Mouse (Mus musculus) midbrain, embryonic 13.5 days (tissue): Measurements from ENCODE around the gene Noct. TPM values are rescaled to one million over a fixed set of nuclear protein-coding genes. Genes with fewer than 3 reads are reported as not detected.

Experiments
- ATAC-seq: fragments of 200-750 bp; cut with Nextera tagmentation; 2 replicates; pipeline ENCODE4 v1.8.0; 2017; ENCODE audit warnings: mild to moderate bottlenecking, moderate TSS enrichment, moderate library complexity
- H3K27ac ChIP-seq: fragments of 300-500 bp; sonication (generic); 2 replicates; pipeline ENCODE4 v1.5.1; 2015; ENCODE audit warnings: inconsistent platforms, mild to moderate bottlenecking, moderate library complexity
- H3K27me3 ChIP-seq: fragments of 300-500 bp; sonication (generic); 2 replicates; pipeline ENCODE4 v1.6.1; 2015; ENCODE audit warnings: mild to moderate bottlenecking, inconsistent platforms
- H3K36me3 ChIP-seq: fragments of 300-500 bp; sonication (generic); 2 replicates; pipeline ENCODE4 v1.6.1; 2015; ENCODE audit warnings: mild to moderate bottlenecking, inconsistent platforms
- H3K4me1 ChIP-seq: fragments of 300-500 bp; sonication (generic); replicated peaks from 2 replicates; pipeline ENCODE4 v1.6.1; 2015; ENCODE audit warnings: inconsistent platforms
- H3K4me2 ChIP-seq: fragments of 300-500 bp; sonication (generic); replicated peaks from 2 replicates; pipeline ENCODE4 v1.6.1; 2015; ENCODE audit warnings: moderate library complexity, mild to moderate bottlenecking, inconsistent platforms
- H3K4me3 ChIP-seq: fragments of 300-500 bp; sonication (generic); replicated peaks from 2 replicates; pipeline ENCODE4 v1.5.1; 2015; ENCODE audit warnings: mild to moderate bottlenecking, inconsistent platforms
- H3K9ac ChIP-seq: fragments of 300-500 bp; sonication (generic); replicated peaks from 2 replicates; pipeline ENCODE4 v1.6.1; 2015; ENCODE audit warnings: mild to moderate bottlenecking, inconsistent platforms
- H3K9me3 ChIP-seq: fragments of 300-500 bp; sonication (generic); 2 replicates; pipeline ENCODE4 v1.6.1; 2016; ENCODE audit warnings: mild to moderate bottlenecking, inconsistent platforms
- WGBS: fragments of 180-500 bp; shearing (Covaris S2); methylation state at CpG from one replicate; pipeline ENCODE4 v1.1.7; 2015; 5-methylcytosine and 5-hydroxymethylcytosine counted together
- polyA plus RNA-seq: library from polyadenylated mRNA; unstranded; fragments of >200 nt; fragmentation: Nextera tagmentation; extraction: Ambion mirVana; gene quantifications from 2 replicates; pipeline ENCODE4 v1.2.1, GENCODE M21; 2015

Noct gene
- polyA plus RNA-seq, 1 experiment from 2014 or later, result 17.8 TPM

DNA sequence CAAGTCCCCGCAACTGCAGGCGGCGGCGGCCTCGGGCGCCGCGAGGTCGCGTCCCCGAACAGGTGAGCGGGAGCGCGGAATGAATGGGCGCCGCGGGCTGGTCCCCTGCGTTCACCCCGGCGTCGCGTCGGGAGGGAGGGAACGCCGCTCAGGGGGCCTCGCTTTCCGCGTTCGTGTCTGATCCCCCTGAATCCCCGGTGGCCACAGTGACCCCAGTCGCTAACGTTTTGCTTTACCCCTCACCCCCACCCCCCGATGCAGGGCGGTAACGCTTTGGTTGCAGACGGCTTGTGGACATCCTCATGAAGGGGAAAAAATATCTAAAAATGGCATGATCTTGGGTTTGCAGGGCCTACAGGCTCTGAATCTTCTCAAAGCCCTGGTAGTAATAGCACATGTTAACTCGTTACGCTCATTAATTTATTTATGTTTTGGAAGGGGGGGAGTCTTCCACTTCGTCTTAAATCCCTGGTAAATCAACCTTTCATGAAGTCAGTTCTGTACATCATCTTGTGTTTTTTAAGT is 1.0 kb downstream of the Noct start:
- H3K4me3 ChIP-seq, result peak overlapping the region; percentile 90
- no peaks in the 10 kb centered on the region for H3K36me3 ChIP-seq
- peak overlapping the region; percentile 93 for H3K9ac ChIP-seq
- peak overlapping the region; percentile 74 for H3K4me2 ChIP-seq
- no peaks in the 10 kb centered on the region for H3K27me3 ChIP-seq
- no peaks in the 10 kb centered on the region for H3K9me3 ChIP-seq
- H3K27ac ChIP-seq, result peak overlapping the region; percentile 96
- peaks cover 30% of the 10 kb centered on the region for H3K4me1 ChIP-seq
- WGBS, result 1% methylated on average over 39 of the region's 39 CpGs
- ATAC-seq, result no peak

DNA sequence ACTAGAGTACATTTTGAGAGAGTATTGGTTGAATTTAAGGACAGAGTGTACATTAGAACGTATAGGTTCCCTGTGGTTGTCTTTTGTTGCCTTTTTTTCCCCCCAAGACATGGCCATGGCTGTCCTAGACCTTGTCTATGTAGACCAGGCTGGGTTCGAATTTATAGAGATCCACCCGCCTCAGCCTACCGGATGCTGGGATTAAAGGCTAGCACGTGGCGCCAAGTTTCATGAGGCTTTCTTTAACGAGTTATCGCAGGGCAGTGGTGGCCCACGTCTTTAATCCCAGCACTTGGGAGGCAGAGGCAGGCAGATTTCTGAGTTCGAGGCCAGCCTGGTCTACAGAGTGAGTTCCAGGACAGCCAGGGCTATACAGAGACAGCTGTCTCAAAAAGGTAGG is 1.7 kb downstream of the Noct start:
- ATAC-seq, result no peak
- Histone ChIP-seq H3K4me2 (peak overlapping the region; percentile 74), H3K4me1 (peaks cover 30% of the 10 kb centered on the region), H3K9ac (no peak overlapping the region; the same call in 1 of the 2 replicates), H3K27me3 (no peaks in the 10 kb centered on the region), H3K9me3 (no peaks in the 10 kb centered on the region), H3K36me3 (no peaks in the 10 kb centered on the region), H3K4me3 (peak overlapping the region; percentile 90), H3K27ac (no peak overlapping the region)
- 94% methylated on average over 10 of the region's 10 CpGs for WGBS

DNA sequence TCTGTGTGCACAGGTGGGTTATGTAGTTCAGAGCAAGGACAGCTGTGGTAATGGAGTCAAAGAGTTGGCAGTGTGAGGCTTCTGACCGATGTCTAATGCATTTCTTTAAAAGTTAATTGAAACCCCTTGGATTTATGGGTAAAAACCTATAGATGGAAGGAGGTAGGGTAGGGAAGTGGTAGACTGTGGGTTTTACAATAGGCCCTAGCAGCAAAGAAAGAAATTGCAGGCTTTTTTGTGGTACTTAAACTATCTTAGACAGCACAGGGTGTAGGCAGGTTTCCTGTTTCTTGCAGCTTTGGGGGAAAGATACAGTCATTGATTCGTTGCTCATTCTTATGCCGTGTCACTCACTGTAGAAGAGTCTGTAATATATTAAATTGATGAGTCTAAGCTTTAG is 2.4 kb downstream of the Noct start:
- WGBS, result 92% methylated on average over 3 of the region's 3 CpGs
- Histone ChIP-seq H3K9me3 (no peaks in the 10 kb centered on the region), H3K4me2 (peak overlapping the region; percentile 74; the same call in 1 of the 2 replicates), H3K27ac (no peak overlapping the region), H3K9ac (no peak overlapping the region), H3K4me3 (no peak overlapping the region), H3K36me3 (no peaks in the 10 kb centered on the region), H3K4me1 (peaks cover 30% of the 10 kb centered on the region), H3K27me3 (no peaks in the 10 kb centered on the region)
- ATAC-seq, result no peak

DNA sequence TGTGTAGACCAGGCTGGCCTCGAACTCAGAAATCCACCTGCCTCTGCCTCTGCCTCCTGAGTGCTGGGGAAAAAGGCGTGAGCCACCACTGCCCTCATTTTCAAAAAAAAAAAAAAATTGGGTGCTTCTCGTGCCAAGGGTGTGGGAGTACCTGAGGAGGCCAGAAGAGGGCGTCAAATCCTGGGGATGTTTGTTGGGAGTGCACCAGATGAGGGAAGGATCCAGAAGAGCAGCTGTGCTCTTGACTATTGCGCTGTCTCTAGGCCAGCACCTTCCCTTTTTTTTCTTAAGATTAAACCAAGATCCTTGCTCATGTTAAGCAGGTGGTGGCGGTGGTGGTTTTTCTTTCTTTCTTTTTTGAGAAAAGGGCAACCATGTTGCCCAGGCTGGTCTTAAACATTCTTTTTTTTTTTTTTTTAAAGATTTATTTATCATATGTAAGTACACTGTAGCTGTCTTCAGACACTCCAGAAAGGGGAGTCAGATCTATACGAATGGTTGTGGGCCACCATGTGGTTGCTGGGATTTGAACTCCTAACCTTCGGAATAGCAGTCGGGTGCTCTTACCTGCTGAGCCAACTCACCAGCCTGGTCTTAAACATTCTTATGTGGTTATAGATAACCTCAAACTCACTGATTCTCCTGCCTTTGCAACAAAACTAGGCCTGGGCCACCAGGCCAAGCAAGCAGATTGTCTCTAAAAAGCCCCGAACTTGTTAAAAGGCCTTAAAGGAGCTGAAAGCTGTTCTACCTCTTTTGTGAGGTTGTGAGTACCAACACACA is 4.0 kb downstream of the Noct start:
- H3K9me3 ChIP-seq, result no peaks in the 10 kb centered on the region
- no peak overlapping the region for H3K9ac ChIP-seq
- no peak overlapping the region for H3K4me2 ChIP-seq
- H3K27ac ChIP-seq, result no peak overlapping the region
- H3K4me3 ChIP-seq, result no peak overlapping the region
- WGBS, result 81% methylated on average over 10 of the region's 10 CpGs
- H3K27me3 ChIP-seq, result no peaks in the 10 kb centered on the region
- no peak for ATAC-seq
- no peaks in the 10 kb centered on the region for H3K36me3 ChIP-seq
- H3K4me1 ChIP-seq, result peaks cover 30% of the 10 kb centered on the region

DNA sequence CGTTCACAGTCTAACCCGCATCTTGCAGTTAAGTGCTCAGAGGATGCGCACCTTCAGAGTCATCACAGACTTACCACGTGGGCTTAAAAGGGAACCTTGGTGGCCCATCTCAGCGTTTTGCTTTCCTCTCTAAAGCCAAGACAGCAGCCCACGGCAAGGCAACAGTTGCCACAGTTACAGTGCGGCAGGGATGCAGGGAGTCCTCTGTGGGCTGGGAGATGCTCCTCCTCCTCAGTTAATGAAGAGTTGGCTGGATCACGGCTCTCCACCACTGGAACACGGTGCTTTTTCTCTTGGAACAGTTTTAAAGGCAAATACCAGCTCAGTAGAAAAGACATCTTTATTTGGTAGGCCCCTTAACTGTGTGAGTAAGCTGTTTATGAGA is 4.6 kb downstream of the Noct start:
- WGBS, result 78% methylated on average over 9 of the region's 9 CpGs
- H3K36me3 ChIP-seq, result no peaks in the 10 kb centered on the region
- no peak overlapping the region for H3K27ac ChIP-seq
- no peak for ATAC-seq
- H3K4me2 ChIP-seq, result no peak overlapping the region
- peaks cover 24% of the 10 kb centered on the region for H3K4me1 ChIP-seq
- H3K27me3 ChIP-seq, result no peaks in the 10 kb centered on the region
- no peaks in the 10 kb centered on the region for H3K9me3 ChIP-seq
- no peak overlapping the region for H3K9ac ChIP-seq
- no peak overlapping the region for H3K4me3 ChIP-seq

DNA sequence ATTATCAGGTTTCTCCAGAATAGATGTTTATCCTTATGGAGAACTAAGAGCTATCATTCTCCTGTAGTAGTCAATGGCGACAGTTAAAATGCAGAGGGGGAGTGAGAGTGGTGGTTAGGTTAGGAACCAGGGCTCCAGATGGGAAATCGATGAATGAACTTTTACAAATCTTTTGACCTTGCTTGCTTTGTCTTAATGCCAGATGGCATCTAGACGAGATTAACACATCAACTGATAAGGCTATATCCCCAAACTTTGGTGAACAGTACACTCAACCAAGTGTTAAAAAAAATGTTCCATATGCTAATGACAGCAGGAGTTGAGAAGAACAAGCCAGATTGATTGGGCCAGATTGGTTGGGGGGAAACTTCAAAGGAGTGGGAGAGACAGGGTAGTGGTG is 5.0 kb downstream of the Noct start:
- peaks cover 21% of the 10 kb centered on the region for H3K4me1 ChIP-seq
- H3K36me3 ChIP-seq, result no peaks in the 10 kb centered on the region
- ATAC-seq, result no peak
- no peak overlapping the region for H3K4me3 ChIP-seq
- no peak overlapping the region for H3K4me2 ChIP-seq
- WGBS, result 78% methylated on average over 3 of the region's 3 CpGs
- H3K9me3 ChIP-seq, result no peaks in the 10 kb centered on the region
- H3K9ac ChIP-seq, result no peak overlapping the region
- H3K27me3 ChIP-seq, result no peaks in the 10 kb centered on the region
- no peak overlapping the region for H3K27ac ChIP-seq

DNA sequence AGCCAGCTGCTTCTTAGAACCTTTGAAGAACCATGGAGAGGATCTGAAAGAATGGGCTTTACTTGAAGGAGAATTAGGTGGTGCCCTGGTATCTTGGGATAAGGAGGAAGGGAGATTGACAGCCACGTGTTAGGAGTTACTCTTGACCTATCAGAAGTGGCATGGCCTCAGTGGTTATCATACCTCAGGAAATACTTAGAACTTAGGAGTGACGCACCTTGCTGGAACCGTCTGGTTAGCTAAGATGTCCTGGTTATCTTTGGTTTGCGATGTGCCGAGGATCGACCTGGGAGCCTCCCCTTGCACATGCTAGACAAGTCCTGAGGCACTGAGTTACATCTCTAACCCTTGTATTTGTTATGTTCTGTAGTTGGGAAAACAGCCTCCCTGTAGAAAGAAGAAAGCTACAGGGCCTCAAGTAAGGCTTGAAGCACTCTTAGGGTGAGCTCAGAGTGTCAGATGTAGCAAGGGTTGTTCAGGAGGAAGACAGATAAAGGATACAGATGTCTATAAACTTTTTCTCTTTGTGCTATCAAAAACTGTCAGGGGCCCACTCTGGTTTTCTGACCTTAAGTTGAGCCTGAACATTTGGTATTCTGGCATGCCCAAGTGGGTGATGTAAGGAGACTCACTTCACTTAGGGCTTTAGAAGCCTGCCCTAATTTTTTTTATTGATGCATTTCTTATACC is 6.0 kb downstream of the Noct start:
- ATAC-seq, result no peak
- WGBS, result 96% methylated on average over 6 of the region's 6 CpGs
- no peaks in the 10 kb centered on the region for H3K36me3 ChIP-seq

DNA sequence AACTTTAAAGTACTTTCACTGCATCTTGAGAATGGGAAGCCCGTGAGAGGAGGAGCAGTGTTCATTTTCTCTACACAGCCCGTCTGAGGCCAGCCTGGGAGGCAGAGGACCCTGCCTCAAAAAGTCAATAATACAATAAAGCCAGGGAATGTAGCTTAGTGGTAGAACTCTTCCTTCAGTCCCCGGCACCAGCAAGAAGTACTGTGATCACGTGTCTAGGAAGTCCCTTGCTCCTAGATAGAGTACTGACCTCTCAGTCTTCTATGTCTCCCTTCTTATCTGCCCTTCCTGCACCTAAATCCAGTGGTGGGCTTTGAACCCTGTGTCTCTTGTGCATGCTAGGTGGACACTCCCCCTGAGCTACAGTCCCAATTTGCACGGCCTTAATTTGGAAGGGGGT is 6.6 kb downstream of the Noct start:
- no peaks in the 10 kb centered on the region for H3K9me3 ChIP-seq
- no peak for ATAC-seq
- no peak overlapping the region for H3K4me2 ChIP-seq
- H3K27me3 ChIP-seq, result no peaks in the 10 kb centered on the region
- H3K36me3 ChIP-seq, result no peaks in the 10 kb centered on the region
- 80% methylated on average over 5 of the region's 5 CpGs for WGBS
- H3K4me3 ChIP-seq, result no peak overlapping the region
- H3K9ac ChIP-seq, result no peak overlapping the region
- peaks cover 18% of the 10 kb centered on the region for H3K4me1 ChIP-seq
- H3K27ac ChIP-seq, result no peak overlapping the region

More for the DNA sequence above, 6.0 kb downstream of the Noct start:
- H3K4me1 ChIP-seq, result peaks cover 24% of the 10 kb centered on the region
- H3K27ac ChIP-seq, result no peak overlapping the region
- no peak overlapping the region for H3K4me2 ChIP-seq
- H3K27me3 ChIP-seq, result no peaks in the 10 kb centered on the region
- H3K9ac ChIP-seq, result no peak overlapping the region
- no peaks in the 10 kb centered on the region for H3K9me3 ChIP-seq
- H3K4me3 ChIP-seq, result no peak overlapping the region

DNA sequence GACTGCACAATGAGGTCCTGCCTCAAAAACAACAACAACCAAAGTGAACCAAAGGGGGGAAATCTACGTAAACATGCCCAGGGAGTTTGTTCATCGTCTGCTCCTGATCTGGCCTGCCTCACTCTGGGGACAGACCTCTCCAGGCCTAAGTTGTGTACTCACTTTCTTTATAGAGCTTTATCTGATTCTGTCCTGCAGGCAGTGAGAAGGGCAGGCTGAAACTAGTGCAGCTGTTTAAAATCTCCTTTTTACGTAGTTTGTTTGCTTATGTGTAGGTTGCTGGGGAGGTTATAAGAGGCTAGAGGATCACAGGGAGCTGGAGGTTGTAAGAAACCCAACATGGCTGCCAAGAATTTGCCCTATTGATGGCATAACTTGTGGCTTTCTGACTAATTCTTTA is 7.3 kb downstream of the Noct start:
- Histone ChIP-seq H3K4me2 (no peak overlapping the region), H3K4me3 (no peak overlapping the region), H3K27me3 (no peaks in the 10 kb centered on the region), H3K9ac (no peak overlapping the region), H3K36me3 (no peaks in the 10 kb centered on the region), H3K27ac (no peak overlapping the region), H3K9me3 (no peaks in the 10 kb centered on the region), H3K4me1 (peaks cover 14% of the 10 kb centered on the region)
- WGBS, result 72% methylated on average over 3 of the region's 3 CpGs
- ATAC-seq, result no peak

DNA sequence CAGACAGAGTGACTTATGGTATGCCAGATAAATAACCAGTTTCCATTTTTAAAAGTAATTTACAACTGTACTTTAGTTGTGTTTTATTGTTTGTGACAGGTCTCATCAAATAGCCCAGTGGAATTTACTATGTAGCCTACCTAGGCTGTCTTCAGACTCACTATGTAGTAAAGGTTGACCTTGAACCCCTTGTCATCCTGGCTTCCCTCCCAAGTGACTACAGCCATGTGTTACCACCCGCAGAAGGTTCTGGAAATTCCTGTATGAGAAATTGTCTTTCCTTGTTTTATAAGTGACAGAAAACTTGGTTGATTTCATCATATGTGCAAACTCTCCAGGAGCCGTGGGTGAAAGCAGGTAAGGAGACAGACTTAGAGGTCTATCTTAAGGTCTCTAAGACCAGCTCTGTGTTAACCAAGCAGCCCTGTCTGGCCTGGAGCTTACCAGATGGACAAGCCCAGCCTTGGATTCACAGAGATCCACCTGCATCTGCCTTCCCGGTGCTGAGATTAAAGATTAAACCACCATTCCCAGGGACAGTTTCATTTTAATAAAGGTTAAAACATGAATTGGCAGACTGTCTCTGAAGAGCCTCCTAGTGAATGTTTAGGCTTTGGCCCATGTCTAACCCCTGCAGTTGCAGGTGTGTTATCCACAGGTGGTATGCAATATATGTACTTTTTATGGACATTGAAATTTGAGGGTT is 8.1 kb downstream of the Noct start:
- peaks cover 6% of the 10 kb centered on the region for H3K4me1 ChIP-seq
- H3K27me3 ChIP-seq, result no peaks in the 10 kb centered on the region
- H3K9me3 ChIP-seq, result no peaks in the 10 kb centered on the region
- WGBS, result 93% methylated on average over 3 of the region's 3 CpGs
- ATAC-seq, result no peak
- H3K4me2 ChIP-seq, result no peak overlapping the region
- H3K36me3 ChIP-seq, result no peaks in the 10 kb centered on the region
- no peak overlapping the region for H3K27ac ChIP-seq
- H3K9ac ChIP-seq, result no peak overlapping the region
- H3K4me3 ChIP-seq, result no peak overlapping the region

DNA sequence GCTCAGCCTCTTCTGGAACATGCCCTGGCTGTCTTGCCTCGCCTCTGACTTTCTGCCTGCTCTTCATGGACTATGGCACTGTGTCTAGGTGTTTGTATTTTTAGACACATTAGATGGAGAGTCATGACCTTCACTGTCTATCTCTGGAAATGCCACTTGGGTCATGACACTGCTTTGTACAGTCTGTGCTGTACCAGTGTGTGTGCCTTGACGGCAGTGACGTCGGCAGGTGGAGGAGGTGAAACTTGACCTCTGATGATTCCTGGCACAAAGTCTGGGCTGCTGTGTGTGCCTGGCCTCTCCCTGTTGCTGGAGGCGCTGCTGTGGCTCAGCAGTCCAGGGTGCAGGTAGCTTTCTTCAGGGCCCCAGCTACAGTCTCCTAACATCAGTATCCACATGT is 9.2 kb downstream of the Noct start:
- Histone ChIP-seq H3K9ac (no peak overlapping the region), H3K4me2 (no peak overlapping the region), H3K27me3 (no peaks in the 10 kb centered on the region), H3K9me3 (no peaks in the 10 kb centered on the region), H3K4me3 (no peak overlapping the region), H3K4me1 (peaks cover 6% of the 10 kb centered on the region), H3K36me3 (no peaks in the 10 kb centered on the region), H3K27ac (no peak overlapping the region)
- WGBS, result 83% methylated on average over 5 of the region's 5 CpGs
- no peak for ATAC-seq
